Mouse (Mus musculus): ENCODE measurements at regions not wholly inside any gene's neighbourhood (a gene's known extent, or its start where the extent isn't known, plus 50 kb on each side); places are given as distances from the start of the nearest gene placed in this dataset.

- in situ Hi-C loops (cut with MboI, MseI): no loop called here
These were observed 58.4 kb upstream of the Pced1b start for GRCm38 (mm10) chr15:97188545-97188944.

DNA sequence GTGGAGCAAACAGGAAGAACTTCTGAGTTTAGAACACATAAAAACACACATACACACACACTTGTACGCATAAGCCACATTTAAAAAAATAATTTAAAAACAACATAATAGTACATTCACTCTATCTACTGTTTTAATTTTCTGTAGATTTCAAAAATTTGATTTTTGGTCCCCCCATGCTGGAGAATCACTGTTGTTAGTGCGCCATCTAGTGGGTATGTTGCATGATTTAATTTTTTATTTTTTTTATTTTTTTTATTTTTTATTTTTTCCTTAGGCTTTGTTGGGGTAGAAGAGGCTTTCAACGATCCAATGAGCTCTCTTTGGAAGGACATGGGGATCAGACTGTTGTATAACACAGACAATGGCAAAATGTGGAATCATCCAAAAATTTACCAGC, 59.1 kb upstream of the Pced1b start:
- in situ Hi-C loops (cut with MboI, MseI): no loop called here

DNA sequence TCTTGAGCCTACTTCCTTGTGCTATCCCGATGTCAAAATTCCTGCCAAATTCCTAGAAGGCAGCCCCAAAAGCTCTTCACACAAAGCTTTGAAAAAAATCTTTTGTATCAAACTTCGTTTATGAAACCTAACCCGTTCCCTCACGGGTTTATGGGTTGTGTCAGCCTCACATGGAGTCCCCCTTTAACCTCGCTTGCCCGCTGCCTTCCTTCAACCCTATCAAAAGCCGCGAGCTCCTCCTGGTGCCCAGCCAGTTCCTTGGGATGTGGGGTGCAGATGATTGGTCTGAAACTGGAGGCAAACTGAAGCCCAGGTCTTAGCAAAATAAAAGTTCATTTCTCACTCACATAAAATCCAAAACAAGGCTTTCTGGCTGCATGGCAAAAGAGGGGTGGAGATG, 60.9 kb upstream of the Pced1b start:
- in situ Hi-C loops (cut with MboI, MseI): no loop called here

- in situ Hi-C loops (cut with MboI, MseI): no loop called here
These were observed 64.3 kb upstream of the Pced1b start for GRCm38 (mm10) chr15:97182617-97183038.

- in situ Hi-C loops (cut with MboI, MseI): no loop called here
These were observed 65.8 kb upstream of the Pced1b start for GRCm38 (mm10) chr15:97180970-97181669.

GRCm38 (mm10) chr15:97178286-97178685, 68.6 kb upstream of the Pced1b start:
- in situ Hi-C loops (cut with MboI, MseI): loop anchor here in 1 of 2 experiments (10.0 kb wide), 1 partner anchor 757 kb away; no protein-coding TSS in a partner anchor

GRCm38 (mm10) chr15:97177806-97178205, 69.1 kb upstream of the Pced1b start:
- in situ Hi-C loops (cut with MboI, MseI): loop anchor here in 1 of 2 experiments (10.0 kb wide), 1 partner anchor 757 kb away; no protein-coding TSS in a partner anchor

DNA sequence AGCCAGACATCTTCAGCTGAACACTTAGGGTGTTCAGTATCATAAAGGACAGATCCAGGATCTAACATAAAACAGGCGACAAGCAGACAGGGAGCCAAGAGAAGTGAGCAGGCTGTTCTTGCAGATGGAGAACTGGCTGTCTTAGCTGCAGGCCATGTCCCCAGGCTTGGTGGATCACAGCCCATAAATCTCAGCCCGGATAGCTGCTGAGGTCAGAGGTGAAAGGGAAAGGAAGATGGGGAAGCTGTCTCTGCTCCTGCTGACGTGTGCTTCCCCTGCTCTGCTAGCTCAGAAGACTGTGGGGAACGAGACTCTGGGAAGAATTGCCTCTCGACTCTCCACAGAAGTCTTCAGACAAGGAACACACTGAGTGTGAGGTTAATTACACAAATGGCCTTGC, 71.9 kb upstream of the Pced1b start:
- in situ Hi-C loops (cut with MboI, MseI): loop anchor here in 1 of 2 experiments (10.0 kb wide), 1 partner anchor 760 kb away; no protein-coding TSS in a partner anchor

GRCm38 (mm10) chr15:97173233-97173632, 73.7 kb upstream of the Pced1b start:
- in situ Hi-C loops (cut with MboI, MseI): loop anchor here in 1 of 2 experiments (10.0 kb wide), 1 partner anchor 762 kb away; no protein-coding TSS in a partner anchor

DNA sequence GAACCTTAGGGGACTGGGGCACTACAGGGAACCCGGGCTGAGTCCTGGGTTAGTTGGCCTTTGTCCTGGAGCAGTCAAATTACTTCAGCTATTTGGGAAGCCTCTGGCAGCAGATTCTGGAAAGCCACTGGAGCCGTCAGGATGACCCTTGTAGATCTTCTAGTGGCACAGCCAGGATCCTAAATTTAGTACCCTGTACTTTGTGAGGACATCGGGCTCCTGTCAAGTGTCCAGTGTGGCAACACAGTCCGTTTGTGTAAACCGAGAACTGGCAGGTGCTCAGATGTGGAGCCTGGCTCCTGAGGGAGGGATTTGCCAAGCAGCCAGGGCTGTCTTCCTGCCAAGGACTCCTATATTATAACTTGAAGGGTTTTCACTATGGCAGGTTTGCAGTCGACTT, 76.8 kb upstream of the Pced1b start:
- in situ Hi-C loops (cut with MboI, MseI): loop anchor here in 1 of 2 experiments (10.0 kb wide), 1 partner anchor 765 kb away; no protein-coding TSS in a partner anchor

DNA sequence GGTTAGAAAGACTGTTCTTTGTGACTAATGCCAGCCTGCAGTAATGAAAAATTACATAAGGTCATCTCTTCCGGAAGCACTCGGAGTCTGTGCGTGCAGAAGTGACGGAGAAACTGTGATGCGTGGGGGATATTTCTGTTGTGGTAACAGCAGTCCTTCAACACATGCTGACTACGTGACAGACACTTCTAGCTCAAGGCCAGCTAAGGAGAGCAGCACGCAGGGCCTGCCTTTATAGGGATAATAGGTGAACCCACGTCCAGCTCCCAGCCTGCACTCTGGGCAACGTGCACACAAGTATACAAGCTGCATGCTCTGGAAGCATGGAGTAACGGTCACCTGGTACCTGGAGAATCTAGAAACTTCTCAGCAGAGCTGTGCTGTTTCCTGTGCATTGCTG, 77.5 kb upstream of the Pced1b start:
- in situ Hi-C loops (cut with MboI, MseI): no loop called here

GRCm38 (mm10) chr15:97167116-97167515, 79.8 kb upstream of the Pced1b start:
- in situ Hi-C loops (cut with MboI, MseI): no loop called here

GRCm38 (mm10) chr15:97164616-97165015, 82.3 kb upstream of the Pced1b start:
- in situ Hi-C loops (cut with MboI, MseI): no loop called here

DNA sequence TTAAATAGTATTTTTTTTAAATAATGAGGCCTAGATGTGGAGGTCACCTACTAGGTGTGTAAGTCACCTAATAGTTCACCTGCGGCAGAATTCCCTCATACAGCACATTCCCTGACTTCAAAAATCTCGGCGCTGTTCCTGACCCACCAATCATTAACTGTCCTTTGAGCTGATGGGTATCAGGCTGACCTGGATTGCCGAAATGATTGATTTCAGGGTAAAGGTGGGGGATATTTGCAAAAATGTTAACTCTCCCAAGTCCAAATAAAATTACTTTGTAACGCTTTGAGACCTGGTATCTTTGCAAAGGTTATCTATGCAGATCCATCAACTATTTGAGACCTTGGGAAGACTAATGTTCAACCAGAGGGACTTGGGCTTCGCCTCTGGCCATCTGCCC, 82.9 kb upstream of the Pced1b start:
- in situ Hi-C loops (cut with MboI, MseI): no loop called here

DNA sequence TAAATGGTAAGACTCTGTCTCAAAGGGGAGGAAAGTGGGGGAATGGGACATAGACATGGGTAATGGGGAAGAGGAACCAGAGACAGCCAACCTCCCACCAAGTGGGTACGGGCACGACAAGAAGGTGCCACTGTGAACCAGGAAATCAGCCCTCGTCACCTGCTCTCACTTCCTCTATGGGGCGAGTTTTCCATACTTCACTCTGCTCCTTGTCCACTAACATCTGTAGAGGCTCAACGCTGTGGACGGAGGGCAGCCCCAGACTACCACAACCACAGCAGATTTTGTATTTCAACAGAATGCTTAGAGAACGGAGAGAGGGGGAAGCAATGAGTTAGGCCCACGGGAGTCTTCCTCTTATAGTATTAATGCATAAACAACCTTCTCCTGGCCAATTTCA, 83.8 kb upstream of the Pced1b start:
- in situ Hi-C loops (cut with MboI, MseI): no loop called here

DNA sequence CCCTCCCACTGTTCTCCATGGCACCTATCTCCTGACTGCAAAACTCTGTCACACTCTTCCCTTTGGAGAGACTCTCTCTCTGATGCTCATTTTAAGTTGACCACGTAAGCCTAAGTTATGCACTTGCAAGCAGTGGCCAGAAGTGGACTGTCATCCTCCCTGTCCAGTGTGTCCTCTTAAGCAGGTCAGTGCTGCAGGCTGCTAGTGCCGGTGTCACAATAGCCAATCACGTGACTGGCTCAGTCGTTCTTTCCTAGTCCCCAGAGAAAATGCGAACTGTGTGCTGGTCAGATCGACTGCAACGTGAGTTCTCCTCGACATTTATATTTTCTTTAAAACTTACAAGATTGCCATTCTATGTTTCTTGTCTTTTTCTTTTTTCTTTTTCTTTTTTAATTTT, 84.6 kb upstream of the Pced1b start:
- in situ Hi-C loops (cut with MboI, MseI): no loop called here

- in situ Hi-C loops (cut with MboI, MseI): no loop called here
These were observed 85.4 kb upstream of the Pced1b start for GRCm38 (mm10) chr15:97161530-97161929.

GRCm38 (mm10) chr15:97152354-97152753, 94.6 kb upstream of the Pced1b start:
- in situ Hi-C loops (cut with MboI, MseI): no loop called here

DNA sequence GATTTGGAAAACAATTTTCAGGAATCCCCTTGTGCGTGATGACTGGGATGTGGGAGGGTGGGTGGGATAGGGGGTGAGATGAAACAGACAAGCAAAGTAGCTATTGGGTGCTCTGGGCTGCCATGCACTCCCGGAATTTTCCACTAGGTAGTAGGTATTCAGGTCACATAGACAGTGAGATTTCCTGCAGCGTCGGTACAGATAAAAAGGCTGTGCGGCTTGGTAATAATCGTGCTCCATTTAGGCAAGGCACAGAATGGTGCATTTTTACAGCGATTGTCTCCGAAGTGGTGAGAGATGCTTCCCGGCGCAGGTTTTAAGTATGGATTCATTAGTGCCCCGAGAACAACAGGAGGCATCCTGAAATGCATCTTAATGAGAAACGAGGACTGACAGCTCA, 95.1 kb upstream of the Pced1b start:
- in situ Hi-C loops (cut with MboI, MseI): no loop called here

DNA sequence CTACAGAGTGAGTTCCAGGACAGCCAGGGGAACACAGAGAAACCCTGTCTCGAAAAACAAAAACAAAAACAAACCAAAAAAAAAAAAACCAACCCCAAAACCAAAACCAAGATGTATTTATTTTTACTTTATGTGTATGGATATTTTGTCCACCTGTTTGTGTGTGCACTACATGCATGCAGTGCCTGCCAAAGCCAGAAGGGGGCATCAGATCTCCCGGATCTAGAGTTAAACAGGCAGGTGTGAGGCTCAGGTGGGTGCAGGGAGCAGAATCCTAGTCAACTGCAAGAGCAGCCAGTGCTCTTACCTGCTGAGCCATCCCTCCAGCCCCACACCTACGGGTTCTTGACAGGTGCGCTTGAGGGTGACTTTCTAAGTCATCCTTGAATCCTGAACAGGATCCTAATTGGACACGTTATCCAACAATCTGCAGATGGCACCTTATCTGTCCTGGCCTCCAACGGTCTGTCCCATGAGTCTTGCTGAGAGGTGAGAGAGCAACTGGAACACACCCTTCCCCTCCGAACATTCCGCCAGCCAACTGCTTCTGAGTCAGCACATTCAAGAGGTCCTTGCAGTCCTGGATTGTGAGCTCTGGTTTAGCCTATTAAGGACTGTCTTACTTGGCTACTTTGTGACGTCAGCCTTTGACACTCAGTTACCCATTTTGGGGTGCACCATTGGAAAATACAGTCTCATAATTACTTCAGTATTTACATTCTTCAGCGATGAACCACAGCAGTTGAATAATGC, 95.4 kb upstream of the Slc38a4 start:
- in situ Hi-C loops (cut with MboI, MseI): no loop called here

GRCm38 (mm10) chr15:97141958-97142357, 86.2 kb upstream of the Slc38a4 start:
- in situ Hi-C loops (cut with MboI, MseI): loop anchor here (25.0 kb wide), 2 partner anchors 605 to 630 kb away; no protein-coding TSS in a partner anchor

- in situ Hi-C loops (cut with MboI, MseI): loop anchor here (25.0 kb wide), 2 partner anchors 601 to 626 kb away; no protein-coding TSS in a partner anchor
These were observed 82.5 kb upstream of the Slc38a4 start for GRCm38 (mm10) chr15:97138265-97138664.
